Mouse (Mus musculus) WW6 (cell line): ENCODE data around the gene 6430628N08Rik.

Experiments used
- DNase-seq: peaks from one replicate; pipeline ENCODE4 v3.0.0-alpha.2; 2013; ENCODE audit warnings: low read depth, low spot score

Gene 6430628N08Rik

GRCm38 (mm10) chr4:115939295-115940102 lies 49.0 kb downstream of the 6430628N08Rik start, which contains the start of gene Dmbx1:
Dmbx1 (minus strand) TSS chr4:115939926.
- no peak for DNase-seq

GRCm38 (mm10) chr4:115940681-115941080 lies 50.2 kb downstream of the 6430628N08Rik start:
- no peak for DNase-seq

GRCm38 (mm10) chr4:115941242-115941820 lies 50.9 kb downstream of the 6430628N08Rik start:
- no peak for DNase-seq

- no peak for DNase-seq
Measured at GRCm38 (mm10) chr4:115943669-115944314, 53.3 kb downstream of the 6430628N08Rik start.
